Mouse (Mus musculus) heart, embryonic 10.5 days (tissue): ENCODE measurements at regions not wholly inside any gene's neighbourhood (a gene's known extent, or its start where the extent isn't known, plus 50 kb on each side); places are given as distances from the start of the nearest gene placed in this dataset.

Experiments used
- DNase-seq: peaks from one replicate; pipeline ENCODE4 v3.0.0-alpha.2; 2017; ENCODE audit warnings: low spot score
- H3K27ac ChIP-seq: fragments of 300-500 bp; sonication (generic); 2 replicates; pipeline ENCODE4 v1.5.1; 2016; ENCODE audit warnings: mild to moderate bottlenecking
- H3K27me3 ChIP-seq: fragments of 300-500 bp; sonication (generic); 2 replicates; pipeline ENCODE4 v1.6.1; 2016; ENCODE audit warnings: mild to moderate bottlenecking; ENCODE audit not compliant: poor library complexity, insufficient read depth, severe bottlenecking
- H3K36me3 ChIP-seq: fragments of 300-500 bp; sonication (generic); 2 replicates; pipeline ENCODE4 v1.6.1; 2016; ENCODE audit warnings: mild to moderate bottlenecking, moderate library complexity
- H3K4me1 ChIP-seq: fragments of 300-500 bp; sonication (generic); 2 replicates; pipeline ENCODE4 v1.6.1; 2016; ENCODE audit warnings: mild to moderate bottlenecking
- H3K4me3 ChIP-seq: fragments of 300-500 bp; sonication (generic); 2 replicates; pipeline ENCODE4 v1.5.1; 2016; ENCODE audit warnings: mild to moderate bottlenecking, moderate library complexity
- H3K9me3 ChIP-seq: fragments of 300-500 bp; sonication (generic); 2 replicates; pipeline ENCODE4 v1.6.1; 2016; ENCODE audit warnings: mild to moderate bottlenecking, moderate library complexity
- WGBS: fragments of 180-500 bp; shearing (Covaris S2); methylation state at CpG from one replicate; pipeline ENCODE4 v1.1.7; 2016; 5-methylcytosine and 5-hydroxymethylcytosine counted together

GRCm38 (mm10) chr1:144355041-144355440 is 106.0 kb upstream of the Rgs1 start:
- H3K27me3 ChIP-seq: no peaks in the 10 kb centered on the region
- WGBS: 78% methylated on average over 3 of the region's 3 CpGs
- H3K27ac ChIP-seq: no peak overlapping the region
- no peak overlapping the region for H3K4me3 ChIP-seq
- H3K4me1 ChIP-seq: no peaks in the 10 kb centered on the region
- DNase-seq: no peak
- H3K9me3 ChIP-seq: no peaks in the 10 kb centered on the region
- H3K36me3 ChIP-seq: no peaks in the 10 kb centered on the region

- DNase-seq: no peak
- H3K36me3 ChIP-seq: no peaks in the 10 kb centered on the region
These were observed 104.3 kb upstream of the Rgs1 start for GRCm38 (mm10) chr1:144353320-144353719.

GRCm38 (mm10) chr1:144343820-144344219 is 94.8 kb upstream of the Rgs1 start:
- Histone ChIP-seq H3K4me1 (no peaks in the 10 kb centered on the region), H3K36me3 (no peaks in the 10 kb centered on the region), H3K27me3 (no peaks in the 10 kb centered on the region), H3K4me3 (no peak overlapping the region), H3K27ac (no peak overlapping the region), H3K9me3 (no peaks in the 10 kb centered on the region)
- no peak for DNase-seq
- 96% methylated on average over 1 of the region's 1 CpGs for WGBS

More at GRCm38 (mm10) chr1:144353320-144353719, 104.3 kb upstream of the Rgs1 start:
- Histone ChIP-seq H3K9me3 (no peaks in the 10 kb centered on the region), H3K27ac (no peak overlapping the region), H3K4me1 (no peaks in the 10 kb centered on the region), H3K4me3 (no peak overlapping the region), H3K27me3 (no peaks in the 10 kb centered on the region)

GRCm38 (mm10) chr1:144343299-144343698 is 94.3 kb upstream of the Rgs1 start:
- no peak for DNase-seq
- H3K36me3 ChIP-seq: no peaks in the 10 kb centered on the region
- 72% methylated on average over 5 of the region's 5 CpGs for WGBS

GRCm38 (mm10) chr1:144337572-144337971 is 88.5 kb upstream of the Rgs1 start:
- Histone ChIP-seq H3K36me3 (no peaks in the 10 kb centered on the region), H3K27ac (no peak overlapping the region), H3K4me3 (no peak overlapping the region), H3K9me3 (no peaks in the 10 kb centered on the region), H3K27me3 (no peaks in the 10 kb centered on the region), H3K4me1 (no peaks in the 10 kb centered on the region)
- DNase-seq: no peak
- WGBS: 73% methylated on average over 2 of the region's 2 CpGs

More at GRCm38 (mm10) chr1:144343299-144343698, 94.3 kb upstream of the Rgs1 start:
- Histone ChIP-seq H3K4me1 (no peaks in the 10 kb centered on the region), H3K27me3 (no peaks in the 10 kb centered on the region), H3K27ac (no peak overlapping the region), H3K4me3 (no peak overlapping the region), H3K9me3 (no peaks in the 10 kb centered on the region)

GRCm38 (mm10) chr1:144330365-144331050 is 81.5 kb upstream of the Rgs1 start:
- whole genome bisulfite sequencing: 77% methylated on average over 8 of the region's 8 CpGs

GRCm38 (mm10) chr1:144319406-144319805 is 70.4 kb upstream of the Rgs1 start:
- WGBS: 77% methylated on average over 6 of the region's 6 CpGs
- no peaks in the 10 kb centered on the region for H3K4me1 ChIP-seq
- H3K27ac ChIP-seq: no peak overlapping the region
- no peak overlapping the region for H3K4me3 ChIP-seq
- no peaks in the 10 kb centered on the region for H3K27me3 ChIP-seq
- no peaks in the 10 kb centered on the region for H3K9me3 ChIP-seq
- no peaks in the 10 kb centered on the region for H3K36me3 ChIP-seq
- no peak for DNase-seq

More at GRCm38 (mm10) chr1:144330365-144331050, 81.5 kb upstream of the Rgs1 start:
- no peak overlapping the region for H3K4me3 ChIP-seq
- no peak overlapping the region for H3K27ac ChIP-seq
- no peaks in the 10 kb centered on the region for H3K36me3 ChIP-seq
- H3K27me3 ChIP-seq: no peaks in the 10 kb centered on the region
- no peaks in the 10 kb centered on the region for H3K4me1 ChIP-seq
- DNase-seq: no peak
- H3K9me3 ChIP-seq: no peaks in the 10 kb centered on the region

- 34% methylated on average over 1 of the region's 1 CpGs for WGBS
- no peak for DNase-seq
These were observed 69.2 kb upstream of the Rgs1 start for GRCm38 (mm10) chr1:144318289-144318688.

GRCm38 (mm10) chr1:144317560-144317959 is 68.5 kb upstream of the Rgs1 start:
- no peak for DNase-seq
- Histone ChIP-seq H3K36me3 (no peaks in the 10 kb centered on the region), H3K4me1 (no peaks in the 10 kb centered on the region), H3K4me3 (no peak overlapping the region), H3K27me3 (no peaks in the 10 kb centered on the region), H3K9me3 (no peaks in the 10 kb centered on the region), H3K27ac (no peak overlapping the region)
- WGBS: 79% methylated on average over 3 of the region's 3 CpGs

More at GRCm38 (mm10) chr1:144318289-144318688, 69.2 kb upstream of the Rgs1 start:
- Histone ChIP-seq H3K36me3 (no peaks in the 10 kb centered on the region), H3K4me3 (no peak overlapping the region), H3K9me3 (no peaks in the 10 kb centered on the region), H3K4me1 (no peaks in the 10 kb centered on the region), H3K27ac (no peak overlapping the region), H3K27me3 (no peaks in the 10 kb centered on the region)

- H3K9me3 ChIP-seq: no peaks in the 10 kb centered on the region
- H3K4me1 ChIP-seq: no peaks in the 10 kb centered on the region
- no peak overlapping the region for H3K27ac ChIP-seq
- 88% methylated on average over 2 of the region's 2 CpGs for WGBS
- H3K4me3 ChIP-seq: no peak overlapping the region
- no peak for DNase-seq
- no peaks in the 10 kb centered on the region for H3K27me3 ChIP-seq
- H3K36me3 ChIP-seq: no peaks in the 10 kb centered on the region
These were observed 67.2 kb upstream of the Rgs1 start for GRCm38 (mm10) chr1:144316251-144316650.

GRCm38 (mm10) chr1:144314382-144314781 is 65.3 kb upstream of the Rgs1 start:
- H3K9me3 ChIP-seq: no peaks in the 10 kb centered on the region
- H3K36me3 ChIP-seq: no peaks in the 10 kb centered on the region
- no peak overlapping the region for H3K4me3 ChIP-seq
- no peak for DNase-seq
- H3K27me3 ChIP-seq: no peaks in the 10 kb centered on the region
- WGBS: 82% methylated on average over 2 of the region's 2 CpGs
- H3K27ac ChIP-seq: no peak overlapping the region
- no peaks in the 10 kb centered on the region for H3K4me1 ChIP-seq

- WGBS: 76% methylated on average over 1 of the region's 1 CpGs
- DNase-seq: no peak
- no peaks in the 10 kb centered on the region for H3K36me3 ChIP-seq
These were observed 64.3 kb upstream of the Rgs1 start for GRCm38 (mm10) chr1:144313318-144313717.

GRCm38 (mm10) chr1:144309901-144310300 is 60.9 kb upstream of the Rgs1 start:
- Histone ChIP-seq H3K4me3 (no peak overlapping the region), H3K9me3 (no peaks in the 10 kb centered on the region), H3K4me1 (no peaks in the 10 kb centered on the region; the same call in 1 of the 2 replicates), H3K27me3 (no peaks in the 10 kb centered on the region), H3K27ac (no peak overlapping the region), H3K36me3 (no peaks in the 10 kb centered on the region)
- no peak for DNase-seq
- 74% methylated on average over 3 of the region's 3 CpGs for WGBS

More at GRCm38 (mm10) chr1:144313318-144313717, 64.3 kb upstream of the Rgs1 start:
- no peak overlapping the region for H3K27ac ChIP-seq
- H3K4me3 ChIP-seq: no peak overlapping the region
- H3K27me3 ChIP-seq: no peaks in the 10 kb centered on the region
- H3K9me3 ChIP-seq: no peaks in the 10 kb centered on the region
- H3K4me1 ChIP-seq: no peaks in the 10 kb centered on the region

GRCm38 (mm10) chr1:144308313-144308712 is 59.3 kb upstream of the Rgs1 start:
- Histone ChIP-seq H3K4me1 (no peaks in the 10 kb centered on the region; the same call in 1 of the 2 replicates), H3K36me3 (no peaks in the 10 kb centered on the region), H3K27me3 (no peaks in the 10 kb centered on the region), H3K27ac (no peak overlapping the region), H3K9me3 (no peaks in the 10 kb centered on the region), H3K4me3 (no peak overlapping the region)
- WGBS: 80% methylated on average over 5 of the region's 5 CpGs
- DNase-seq: no peak
